Mouse (Mus musculus): Measurements from ENCODE around the gene Col19a1. TPM values are rescaled to one million over a fixed set of nuclear protein-coding genes. Genes with fewer than 3 reads are reported as not detected.

Gene Col19a1
- polyA plus RNA-seq, 1 experiment = 3.3 TPM

- no peak for DNase-seq
- H3K4me3 ChIP-seq (replicated peaks; ENCODE audit: insufficient read depth, low read depth, low read length) = no peak overlapping the region
- 56% methylated on average over 4 of the region's 4 CpGs for WGBS
Observed at GRCm38 (mm10) chr1:24553462-24553861, 33.8 kb downstream of the Col19a1 start.

GRCm38 (mm10) chr1:24550560-24551280, 36.6 kb downstream of the Col19a1 start:
- H3K27me3 ChIP-seq (ENCODE audit: control insufficient read depth, insufficient read depth, low read length) = no peaks in the 10 kb centered on the region
- no peak for TF ChIP-seq CTCF (IDR thresholded peaks at IDR 0.05; ENCODE audit: borderline replicate concordance, insufficient read depth, low read depth, low read length)
- H3K4me1 ChIP-seq (ENCODE audit: control insufficient read depth, insufficient read depth, low read length) = peaks cover 11% of the 10 kb centered on the region
- 22% methylated on average over 18 of the region's 18 CpGs for WGBS
- peak; percentile 60 to 83 for DNase-seq
- H3K27ac ChIP-seq (ENCODE audit: insufficient read depth, low read length) = peak overlapping the region; percentile 55
- no peak overlapping the region for H3K4me3 ChIP-seq (replicated peaks; ENCODE audit: insufficient read depth, low read depth, low read length)

More at GRCm38 (mm10) chr1:24553462-24553861, 33.8 kb downstream of the Col19a1 start:
- no peak for TF ChIP-seq POLR2A (IDR thresholded peaks at IDR 0.05; ENCODE audit: borderline replicate concordance, insufficient read depth, low read length)
- TF ChIP-seq CTCF (IDR thresholded peaks at IDR 0.05; ENCODE audit: borderline replicate concordance, insufficient read depth, low read depth, low read length) = no peak
- Histone ChIP-seq H3K27me3 (ENCODE audit: control insufficient read depth, insufficient read depth, low read length) (no peaks in the 10 kb centered on the region), H3K4me1 (ENCODE audit: control insufficient read depth, insufficient read depth, low read length) (peaks cover 15% of the 10 kb centered on the region), H3K27ac (ENCODE audit: insufficient read depth, low read length) (no peak overlapping the region)

- WGBS = 60% methylated on average over 10 of the region's 10 CpGs
- H3K4me1 ChIP-seq (ENCODE audit: control insufficient read depth, insufficient read depth, low read length) = peaks cover 11% of the 10 kb centered on the region
- peak in 1 of 2 experiments; percentile 17 for DNase-seq
- H3K4me3 ChIP-seq (replicated peaks; ENCODE audit: insufficient read depth, low read depth, low read length) = no peak overlapping the region
- peak overlapping the region; percentile 55 for H3K27ac ChIP-seq (ENCODE audit: insufficient read depth, low read length)
- no peaks in the 10 kb centered on the region for H3K27me3 ChIP-seq (ENCODE audit: control insufficient read depth, insufficient read depth, low read length)
- no peak for TF ChIP-seq CTCF (IDR thresholded peaks at IDR 0.05; ENCODE audit: borderline replicate concordance, insufficient read depth, low read depth, low read length)
- TF ChIP-seq POLR2A (IDR thresholded peaks at IDR 0.05; ENCODE audit: borderline replicate concordance, insufficient read depth, low read length) = no peak
Observed at GRCm38 (mm10) chr1:24550031-24550430, 37.2 kb downstream of the Col19a1 start.

GRCm38 (mm10) chr1:24549050-24549449, 38.2 kb downstream of the Col19a1 start:
- peaks cover 11% of the 10 kb centered on the region for H3K4me1 ChIP-seq (ENCODE audit: control insufficient read depth, insufficient read depth, low read length)
- DNase-seq = no peak
- H3K4me3 ChIP-seq (replicated peaks; ENCODE audit: insufficient read depth, low read depth, low read length) = no peak overlapping the region
- no peak overlapping the region for H3K27ac ChIP-seq (ENCODE audit: insufficient read depth, low read length)
- TF ChIP-seq POLR2A (IDR thresholded peaks at IDR 0.05; ENCODE audit: borderline replicate concordance, insufficient read depth, low read length) (no peak), CTCF (IDR thresholded peaks at IDR 0.05; ENCODE audit: borderline replicate concordance, insufficient read depth, low read depth, low read length) (no peak)
- no peaks in the 10 kb centered on the region for H3K27me3 ChIP-seq (ENCODE audit: control insufficient read depth, insufficient read depth, low read length)
- WGBS = 91% methylated on average over 8 of the region's 8 CpGs

- H3K4me3 ChIP-seq (replicated peaks; ENCODE audit: insufficient read depth, low read depth, low read length) = no peak overlapping the region
- H3K4me1 ChIP-seq (ENCODE audit: control insufficient read depth, insufficient read depth, low read length) = peaks cover 11% of the 10 kb centered on the region
- no peaks in the 10 kb centered on the region for H3K27me3 ChIP-seq (ENCODE audit: control insufficient read depth, insufficient read depth, low read length)
- no peak overlapping the region for H3K27ac ChIP-seq (ENCODE audit: insufficient read depth, low read length)
- WGBS = 95% methylated on average over 1 of the region's 1 CpGs
- TF ChIP-seq CTCF (IDR thresholded peaks at IDR 0.05; ENCODE audit: borderline replicate concordance, insufficient read depth, low read depth, low read length) = no peak
- DNase-seq = no peak
Observed at GRCm38 (mm10) chr1:24547574-24547973, 39.7 kb downstream of the Col19a1 start.

GRCm38 (mm10) chr1:24539852-24540251, 47.4 kb downstream of the Col19a1 start:
- Histone ChIP-seq H3K27me3 (ENCODE audit: control insufficient read depth, insufficient read depth, low read length) (no peaks in the 10 kb centered on the region), H3K4me1 (ENCODE audit: control insufficient read depth, insufficient read depth, low read length) (no peaks in the 10 kb centered on the region), H3K4me3 (replicated peaks; ENCODE audit: insufficient read depth, low read depth, low read length) (no peak overlapping the region), H3K27ac (ENCODE audit: insufficient read depth, low read length) (no peak overlapping the region)
- peak in 1 of 2 experiments; percentile 25 for DNase-seq
- WGBS = 81% methylated on average over 1 of the region's 1 CpGs
- TF ChIP-seq POLR2A (IDR thresholded peaks at IDR 0.05; ENCODE audit: borderline replicate concordance, insufficient read depth, low read length) (no peak), CTCF (IDR thresholded peaks at IDR 0.05; ENCODE audit: borderline replicate concordance, insufficient read depth, low read depth, low read length) (no peak)

- TF ChIP-seq CTCF (IDR thresholded peaks at IDR 0.05; ENCODE audit: borderline replicate concordance, insufficient read depth, low read depth, low read length) = no peak
- TF ChIP-seq POLR2A (IDR thresholded peaks at IDR 0.05; ENCODE audit: borderline replicate concordance, insufficient read depth, low read length) = no peak
- no peak for DNase-seq
- H3K27me3 ChIP-seq (ENCODE audit: control insufficient read depth, insufficient read depth, low read length) = no peaks in the 10 kb centered on the region
- H3K27ac ChIP-seq (ENCODE audit: insufficient read depth, low read length) = no peak overlapping the region
- no peaks in the 10 kb centered on the region for H3K4me1 ChIP-seq (ENCODE audit: control insufficient read depth, insufficient read depth, low read length)
- no peak overlapping the region for H3K4me3 ChIP-seq (replicated peaks; ENCODE audit: insufficient read depth, low read depth, low read length)
- 87% methylated on average over 2 of the region's 2 CpGs for WGBS
Observed at GRCm38 (mm10) chr1:24527194-24527593, 60.1 kb downstream of the Col19a1 start.

GRCm38 (mm10) chr1:24517462-24517861, 69.8 kb downstream of the Col19a1 start:
- WGBS = 62% methylated on average over 4 of the region's 4 CpGs
- TF ChIP-seq POLR2A (IDR thresholded peaks at IDR 0.05; ENCODE audit: borderline replicate concordance, insufficient read depth, low read length) (no peak), CTCF (IDR thresholded peaks at IDR 0.05; ENCODE audit: borderline replicate concordance, insufficient read depth, low read depth, low read length) (no peak)
- peak in 1 of 2 experiments; percentile 19 for DNase-seq

More at GRCm38 (mm10) chr1:24517462-24517861, 69.8 kb downstream of the Col19a1 start:
- no peaks in the 10 kb centered on the region for H3K27me3 ChIP-seq (ENCODE audit: control insufficient read depth, insufficient read depth, low read length)
- no peak overlapping the region for H3K4me3 ChIP-seq (replicated peaks; ENCODE audit: insufficient read depth, low read depth, low read length)
- H3K4me1 ChIP-seq (ENCODE audit: control insufficient read depth, insufficient read depth, low read length) = peaks cover 5% of the 10 kb centered on the region; the same call in 1 of the 2 replicates
- H3K27ac ChIP-seq (ENCODE audit: insufficient read depth, low read length) = no peak overlapping the region
